Mouse (Mus musculus) spleen, postnatal 4 days (tissue): ENCODE measurements around the gene Sprn.

Experiments used
- DNase-seq, 2 experiments: peaks; one replicate each; pipeline ENCODE4 v3.0.0; 2022; ENCODE audit warnings: low spot score in 2 of 2

Sprn gene

DNA sequence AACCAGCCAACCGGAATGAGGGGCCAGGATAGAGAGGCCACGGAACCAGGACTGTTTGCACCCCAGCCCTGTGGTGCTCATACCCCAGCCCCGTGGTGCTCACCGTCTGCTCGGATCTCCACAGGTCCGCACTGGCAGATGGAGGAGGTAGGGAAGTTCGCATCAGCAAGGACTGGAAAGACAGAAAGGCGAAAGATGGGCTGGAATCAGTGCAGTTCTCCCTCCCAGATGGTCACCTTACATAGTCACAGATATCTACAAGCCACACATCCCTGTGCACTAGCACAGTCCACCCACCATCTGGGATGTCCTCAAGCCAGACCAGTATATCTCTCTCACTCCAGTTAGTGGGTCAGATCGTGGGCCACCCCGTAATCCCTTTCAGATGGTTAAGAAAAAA is 53.2 kb downstream of the Sprn start:
- DNase-seq, result no peak
